In genomic region chr17:32901751-32902525, GRCm38 (mm10) we compare ENCODE assay signal across 22 mouse cellular contexts. TPM values are rescaled to one million over a fixed set of nuclear protein-coding genes. Genes with fewer than 3 reads are reported as not detected.
DNase-seq lines count a peak whose midpoint lies in the region; TF ChIP-seq lines count a peak whose summit lies in the region.
"Had no signal": no experiment of that assay in that cellular context is flagged by ENCODE, and none has a peak within 500 bp of the region (broad histone marks: within the 10 kb centered on the region; RNA-seq: fewer than 3 reads in every experiment).

No protein-coding gene starts in this region.

- no peak for TF ChIP-seq POLR2A in ES-Bruce4 (IDR thresholded peaks at IDR 0.05; ENCODE audit: insufficient read depth, low read length)

- in situ Hi-C loops in ES-E14 (cut with MboI; ENCODE audit: low sequenced_read_pairs in 2 of 2, unreplicated experiment in 2 of 2), result no loop called here

- H3K4me1 ChIP-seq in E14TG2a.4 (replicated peaks; ENCODE audit: low read depth, low read length), result peaks cover 80% of the 10 kb centered on the region
- H3K4me1 ChIP-seq in ES-Bruce4 (ENCODE audit: control insufficient read depth, insufficient read depth, low read length), result no peaks in the 10 kb centered on the region
- peaks cover 7 to 14% of the 10 kb centered on the region in 2 experiments; a peak in 3 of 4 replicates for H3K4me1 ChIP-seq in ES-E14 (ENCODE audit: control insufficient read depth in 2 of 2, insufficient read depth in 2 of 2, low read length in 2 of 2, poor library complexity in 1 of 2)
- H3K4me1 ChIP-seq: embryonic facial prominence, embryonic 10.5 days; embryonic facial prominence, embryonic 12.5 days; forebrain, embryonic 13.5 days; forebrain, embryonic 15.5 days had no signal

- H3K9me3 ChIP-seq in E14TG2a.4 (ENCODE audit: low read length) (peaks cover 4% of the 10 kb centered on the region; the same call in 1 of the 2 replicates), ES-Bruce4 (replicated peaks; ENCODE audit: control insufficient read depth, insufficient read depth, low read length, poor library complexity, severe bottlenecking) (no peaks in the 10 kb centered on the region), ES-E14 (ENCODE audit: control insufficient read depth, insufficient read depth, low read depth, low read length) (no peaks in the 10 kb centered on the region)
- H3K9me3 ChIP-seq: embryonic facial prominence, embryonic 10.5 days; embryonic facial prominence, embryonic 12.5 days; forebrain, embryonic 13.5 days; forebrain, embryonic 15.5 days had no signal

- DNase-seq in ES-E14 (ENCODE audit: low read depth, low spot score), result no peak
- peak; percentile 77 for DNase-seq in ZHBTc4 (ENCODE audit: low read depth, low spot score)
- no peak for DNase-seq in frontal cortex, adult 2 months (ENCODE audit: extremely low spot score in 1 of 2, low spot score in 1 of 2)
- no peak for DNase-seq in adrenal gland, adult 18-20 months (ENCODE audit: low spot score in 2 of 2)
- DNase-seq in layer of hippocampus, postnatal 10 days (ENCODE audit: low spot score in 2 of 2), result no peak
- DNase-seq: adrenal gland, adult 8-10 months; adrenal gland, postnatal 14 days; adrenal gland, postnatal 36 days; cerebellum, adult 11-12 months; cerebellum, adult 2 months; cerebellum, adult 9-10 months; cerebellum, postnatal 10 days; cerebellum, postnatal 25 days had no signal

- H3K9ac ChIP-seq in ES-Bruce4 (ENCODE audit: low read depth, poor library complexity, severe bottlenecking) (no peak overlapping the region), ES-E14 (ENCODE audit: insufficient read depth, low read depth, low read length, poor library complexity, severe bottlenecking) (no peak overlapping the region)
- H3K9ac ChIP-seq: embryonic facial prominence, embryonic 12.5 days; forebrain, embryonic 13.5 days; forebrain, embryonic 15.5 days had no signal

- H3K27me3 ChIP-seq in E14TG2a.4 (ENCODE audit: insufficient read depth, low read length), result peaks cover 9% of the 10 kb centered on the region
- no peaks in the 10 kb centered on the region for H3K27me3 ChIP-seq in ES-Bruce4 (ENCODE audit: control insufficient read depth, insufficient read depth, low read length, poor library complexity, severe bottlenecking)
- H3K27me3 ChIP-seq: forebrain, embryonic 15.5 days had no signal

- peak; percentile 60; the same call in 1 of the 2 replicates for TF ChIP-seq EP300 in ES-Bruce4 (IDR thresholded peaks at IDR 0.05; ENCODE audit: insufficient read depth, low read depth, low read length)

- no peaks in the 10 kb centered on the region for H3K36me3 ChIP-seq in E14TG2a.4 (ENCODE audit: insufficient read depth, low read length)
- H3K36me3 ChIP-seq in ES-Bruce4 (ENCODE audit: control insufficient read depth, insufficient read depth, low read length, poor library complexity, severe bottlenecking), result no peaks in the 10 kb centered on the region
- H3K36me3 ChIP-seq in ES-E14 (ENCODE audit: control insufficient read depth, insufficient read depth, low read length, poor library complexity, severe bottlenecking), result no peaks in the 10 kb centered on the region
- H3K36me3 ChIP-seq: embryonic facial prominence, embryonic 10.5 days; embryonic facial prominence, embryonic 12.5 days; forebrain, embryonic 15.5 days had no signal

- peak overlapping the region; percentile 14; the same call in 1 of the 2 replicates for H3K4me3 ChIP-seq in E14TG2a.4 (replicated peaks; ENCODE audit: low read length)
- no peak overlapping the region for H3K4me3 ChIP-seq in ES-Bruce4 (ENCODE audit: low read depth, low read length)
- no peak overlapping the region for H3K4me3 ChIP-seq in ES-E14 (ENCODE audit: insufficient read depth in 1 of 2, low read depth in 1 of 2, low read length in 2 of 2, poor library complexity in 1 of 2, severe bottlenecking in 1 of 2)
- H3K4me3 ChIP-seq: embryonic facial prominence, embryonic 10.5 days; embryonic facial prominence, embryonic 12.5 days; forebrain, embryonic 13.5 days; forebrain, embryonic 15.5 days had no signal

- no peak for TF ChIP-seq CTCF in E14TG2a.4 (conservative IDR thresholded peaks at IDR 0.05; ENCODE audit: low read length)
- TF ChIP-seq CTCF in ES-Bruce4 (IDR thresholded peaks at IDR 0.05; ENCODE audit: low read depth, low read length), result no peak

- H3K27ac ChIP-seq in ES-Bruce4 (ENCODE audit: insufficient read depth, low read length) (peak overlapping the region; percentile 49), ES-E14 (ENCODE audit: insufficient read depth, low read depth, low read length, poor library complexity, severe bottlenecking) (peak overlapping the region; percentile 92)
- H3K27ac ChIP-seq: embryonic facial prominence, embryonic 10.5 days; embryonic facial prominence, embryonic 12.5 days; forebrain, embryonic 13.5 days; forebrain, embryonic 15.5 days had no signal

TF ChIP-seq in ES-E14, 5 proteins besides CTCF, POLR2A, EP300 and RAD21:
- TF ChIP-seq ZC3H11A (IDR thresholded peaks at IDR 0.05; ENCODE audit: borderline replicate concordance, low read depth, low read length) (no peak), CHD2 (IDR thresholded peaks at IDR 0.05; ENCODE audit: low read depth, low read length) (peak; percentile 38; the same call in 1 of the 2 replicates), MAFK (IDR thresholded peaks at IDR 0.05; ENCODE audit: insufficient read depth, low read depth, low read length) (no peak)

RNA-seq across cellular contexts. Expression of gene Zfp870, which starts 10.5 kb away (rescaled TPM):
- polyA plus RNA-seq in ES-Bruce4 (2011; ENCODE audit: insufficient read depth, insufficient read length, low read depth, missing spikeins), result 17.6 and 19.0 TPM in 2 replicates
- 9.5 and 9.9 TPM in 2 replicates for total RNA-seq in ES-E14 (2012; rRNA removed)
- 5.7 TPM in 2 replicates for polyA plus RNA-seq in frontal cortex, adult 2 months (2012; rRNA removed)
- total RNA-seq in adrenal gland, adult 18-20 months (2021), result 10 to 100 TPM in 1 of 2 experiments, 1 to 10 TPM in 1; 8.4 to 11.3 TPM
- 10 to 100 TPM in 1 of 2 experiments, 1 to 10 TPM in 1; 9.7 to 10.4 TPM for total RNA-seq in layer of hippocampus, postnatal 10 days (2021)
- total RNA-seq: MEL had no signal

RNA-seq across cellular contexts. Expression of gene Cyp4f14, which starts 15.2 kb away (rescaled TPM):
- polyA plus RNA-seq in ES-Bruce4 (2011; ENCODE audit: insufficient read depth, insufficient read length, low read depth, missing spikeins), result not detected in 2 replicates
- total RNA-seq in ES-E14 (2012; rRNA removed), result 0.32 and 0.58 TPM in 2 replicates
- 12.2 and 15.1 TPM in 2 replicates for polyA plus RNA-seq in frontal cortex, adult 2 months (2012; rRNA removed)
- total RNA-seq in adrenal gland, adult 18-20 months (2021), result 1 to 10 TPM; 6.8 to 9.7 TPM
- 1 to 10 TPM; 2.7 to 4.3 TPM for total RNA-seq in layer of hippocampus, postnatal 10 days (2021)
- total RNA-seq: MEL had no signal
- polyA plus RNA-seq: embryonic facial prominence, embryonic 10.5 days; embryonic facial prominence, embryonic 12.5 days; embryonic facial prominence, embryonic 14.5 days; forebrain, embryonic 11.5 days; forebrain, embryonic 13.5 days had no signal

RNA-seq across cellular contexts. Expression of gene Cyp4f13, which starts 45.3 kb away (rescaled TPM):
- 12.7 and 18.8 TPM in 2 replicates for polyA plus RNA-seq in ES-Bruce4 (2011; ENCODE audit: insufficient read depth, insufficient read length, low read depth, missing spikeins)
- total RNA-seq in ES-E14 (2012; rRNA removed), result 15.2 and 28.9 TPM in 2 replicates
- 36.3 and 42.6 TPM in 2 replicates for polyA plus RNA-seq in frontal cortex, adult 2 months (2012; rRNA removed)
- 10 to 100 TPM; 49.7 to 67.3 TPM for total RNA-seq in adrenal gland, adult 18-20 months (2021)
- total RNA-seq in layer of hippocampus, postnatal 10 days (2021), result 10 to 100 TPM; 16.4 to 19.2 TPM
